Mouse (Mus musculus) hindlimb bud, embryonic 11.5 days (tissue): ENCODE results near the gene Ssbp2.

Experiments
- DNase-seq: peaks from one replicate; pipeline ENCODE4 v3.0.0-alpha.2; 2012; ENCODE audit warnings: low read depth, low spot score; ENCODE audit errors: extremely low spot score

Gene Ssbp2

DNA sequence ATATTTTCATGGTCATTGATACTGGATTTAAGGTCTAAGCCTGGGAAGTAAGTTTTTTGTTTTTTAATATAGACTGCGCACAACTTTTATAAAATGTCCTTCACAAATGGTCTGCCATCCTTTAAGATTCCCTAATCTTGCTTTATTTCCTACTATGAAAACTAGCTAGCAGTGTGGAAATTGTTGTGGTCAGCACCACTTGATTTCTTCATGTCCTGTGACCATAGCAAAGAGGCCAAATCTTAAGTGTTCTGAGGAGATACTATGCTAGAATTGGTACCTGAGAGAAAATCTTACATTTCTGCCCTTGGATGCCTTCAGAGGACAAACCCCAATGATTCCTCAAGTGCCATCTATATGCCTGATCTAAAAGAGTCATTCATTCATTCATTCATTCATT lies 60.9 kb downstream of the Ssbp2 start:
- no peak for DNase-seq

DNA sequence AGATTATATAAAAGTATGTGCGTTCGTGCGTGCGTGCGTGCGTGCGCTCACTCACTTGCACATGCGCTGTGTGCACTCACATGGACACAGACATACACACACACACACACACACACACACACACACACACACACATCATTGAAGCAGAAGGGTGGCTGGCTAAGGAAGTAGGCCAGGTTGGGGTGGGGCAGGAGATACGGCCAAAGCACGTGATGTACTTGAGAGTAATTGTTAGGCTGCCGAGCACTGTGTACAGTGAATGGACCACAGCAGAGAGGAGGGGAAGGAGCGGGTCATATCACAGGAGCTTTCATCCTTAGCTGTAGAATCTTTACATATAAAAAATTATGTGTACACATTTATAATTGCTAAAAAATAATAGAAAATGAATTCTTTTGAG lies 66.0 kb downstream of the Ssbp2 start:
- no peak for DNase-seq

DNA sequence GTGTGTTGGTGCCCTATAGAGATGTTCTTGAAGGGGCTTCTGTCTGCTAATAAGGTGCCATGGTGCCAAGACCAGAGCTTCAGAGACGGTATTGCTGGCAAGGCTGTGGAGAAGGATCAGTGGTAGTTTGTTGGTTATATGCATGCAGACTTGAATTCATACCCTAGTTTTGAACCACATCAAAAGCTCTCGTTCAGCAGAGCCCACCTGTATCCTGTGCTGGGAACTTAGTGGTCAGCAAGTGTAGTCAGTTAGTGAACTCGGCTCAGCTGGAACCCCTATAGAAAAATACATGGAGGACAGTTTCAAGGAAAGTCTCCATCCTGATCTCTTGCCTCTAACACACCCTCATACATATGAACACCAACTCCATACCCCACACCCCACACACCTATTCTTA lies 69.7 kb downstream of the Ssbp2 start:
- DNase-seq: no peak

- no peak for DNase-seq
Measured at GRCm38 (mm10) chr13:91536711-91537110, 76.6 kb downstream of the Ssbp2 start.

DNA sequence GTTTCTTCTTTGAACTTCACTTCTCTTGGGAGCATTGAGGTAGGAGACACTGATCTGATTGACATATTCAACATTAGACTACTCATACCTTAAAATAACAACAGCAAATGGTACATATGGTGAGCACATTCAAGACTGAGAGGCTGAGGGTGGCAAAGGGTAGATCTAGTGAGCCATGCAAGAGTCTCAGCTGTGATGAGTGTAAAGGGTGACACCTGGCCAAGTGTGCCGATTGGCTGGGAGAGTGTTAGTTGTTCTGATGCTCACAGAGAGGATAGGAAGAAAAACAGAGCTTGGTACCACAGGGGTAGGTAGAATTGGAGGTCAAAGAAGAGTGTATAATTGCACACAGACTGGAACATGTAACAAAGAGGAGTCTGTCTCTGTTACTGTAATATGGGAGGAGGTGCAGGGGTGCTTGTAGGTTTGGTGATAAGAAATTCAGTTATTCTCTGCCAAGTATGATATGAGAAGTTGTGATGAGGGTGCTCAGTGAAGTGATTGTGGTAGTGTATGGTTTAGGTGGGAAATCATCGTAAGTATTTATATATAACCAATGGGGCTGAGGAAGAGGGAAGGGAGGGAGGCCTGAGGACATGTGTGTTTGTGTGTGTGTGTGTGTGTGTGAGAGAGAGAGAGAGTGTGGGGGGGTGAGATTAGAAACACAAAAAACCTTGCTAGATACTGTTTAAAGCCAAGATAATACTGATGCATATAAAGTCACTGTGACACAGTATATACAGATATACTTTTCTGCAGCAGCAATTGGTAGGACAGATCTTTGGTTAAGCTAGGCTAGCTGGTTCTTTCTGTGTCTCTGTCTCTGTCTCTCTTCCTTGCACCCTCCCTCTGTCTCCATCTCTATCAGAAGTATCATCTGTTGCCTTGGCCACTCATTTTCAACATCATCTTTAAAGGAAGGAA lies 80.3 kb downstream of the Ssbp2 start:
- no peak for DNase-seq

- DNase-seq: no peak
Measured at GRCm38 (mm10) chr13:91541069-91541429, 81.0 kb downstream of the Ssbp2 start.

DNA sequence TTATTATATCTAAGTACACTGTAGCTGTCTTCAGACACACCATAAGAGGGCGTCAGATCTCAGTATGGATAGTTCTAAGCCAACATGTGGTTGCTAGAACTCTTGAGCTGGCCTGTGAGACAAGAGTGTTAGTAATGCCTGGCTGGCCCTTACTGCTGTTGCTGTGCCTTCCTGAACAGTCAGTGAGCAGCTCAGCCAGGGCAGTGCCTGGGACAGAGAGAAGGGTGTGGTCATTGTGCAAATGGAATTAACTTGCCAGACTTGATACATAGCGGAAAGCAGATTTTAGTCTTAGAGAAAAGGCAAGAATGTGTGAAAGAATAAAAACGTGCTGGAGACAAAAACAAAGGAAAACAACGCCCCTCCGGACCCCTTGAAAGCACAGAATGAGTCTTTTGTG lies 83.5 kb downstream of the Ssbp2 start:
- DNase-seq: no peak

DNA sequence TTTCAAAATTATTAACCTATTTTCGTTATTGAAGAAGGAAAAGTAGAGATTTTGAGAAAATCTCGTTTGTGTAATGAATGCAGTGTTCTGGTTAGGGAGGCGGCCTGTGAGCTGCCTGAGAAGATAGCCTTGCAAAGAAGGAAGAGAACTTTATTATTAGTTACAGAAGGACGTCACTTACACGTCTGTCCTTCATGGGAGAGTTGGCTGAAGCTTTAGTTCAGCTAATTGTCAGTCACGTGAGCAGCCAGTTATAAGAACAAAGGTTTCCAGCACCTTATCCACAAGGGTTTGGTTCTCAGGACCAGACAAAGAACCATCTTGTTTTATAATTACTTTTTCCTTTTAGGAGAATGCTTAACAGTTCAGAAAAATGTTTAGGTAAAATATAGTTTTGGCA lies 104.0 kb downstream of the Ssbp2 start:
- no peak for DNase-seq

- DNase-seq: no peak
Measured at GRCm38 (mm10) chr13:91564755-91565154, 104.7 kb downstream of the Ssbp2 start.

GRCm38 (mm10) chr13:91581504-91581903 lies 121.4 kb downstream of the Ssbp2 start:
- no peak for DNase-seq

- DNase-seq: no peak
Measured at GRCm38 (mm10) chr13:91582212-91582611, 122.1 kb downstream of the Ssbp2 start.

DNA sequence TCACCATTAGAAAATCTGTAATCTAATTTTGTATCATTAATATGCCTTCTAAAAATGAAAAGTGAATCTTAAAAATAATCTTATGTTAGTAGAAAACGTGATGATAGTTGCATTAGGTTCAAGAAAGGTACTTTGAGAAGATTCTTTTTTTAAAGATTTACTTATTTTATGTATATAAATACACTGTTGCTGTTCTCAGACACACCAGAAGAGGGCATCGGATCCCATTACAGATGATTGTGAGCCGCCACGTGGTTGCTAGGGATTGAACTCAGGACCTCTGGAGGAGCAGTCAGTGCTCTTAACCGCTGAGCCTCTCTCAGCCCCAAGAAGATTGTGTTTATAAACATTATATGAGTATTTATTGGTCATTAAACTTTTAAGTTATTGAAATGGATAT lies 126.3 kb downstream of the Ssbp2 start:
- no peak for DNase-seq

GRCm38 (mm10) chr13:91588475-91588874 lies 128.4 kb downstream of the Ssbp2 start:
- no peak for DNase-seq

- DNase-seq: no peak
Measured at GRCm38 (mm10) chr13:91591863-91592262, 131.8 kb downstream of the Ssbp2 start.

DNA sequence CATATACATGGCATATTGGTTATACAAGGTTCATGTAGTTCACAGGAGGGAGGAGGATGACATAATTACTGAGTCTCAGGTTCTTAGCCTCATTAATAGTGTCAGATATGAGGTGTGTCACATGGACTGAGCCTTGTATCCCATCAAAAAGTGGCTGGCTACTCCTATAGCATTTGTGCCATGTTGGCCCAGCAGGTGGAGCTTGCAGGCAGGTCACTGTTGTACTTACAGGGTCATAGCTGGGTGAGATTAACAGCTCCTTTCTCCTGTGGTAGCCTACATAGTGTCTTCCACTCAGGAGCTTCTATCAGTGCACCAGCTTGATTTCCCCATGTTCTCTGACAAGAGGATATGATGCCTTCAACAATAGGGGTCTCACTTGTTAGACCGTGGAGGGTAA lies 135.2 kb downstream of the Ssbp2 start:
- DNase-seq: no peak

GRCm38 (mm10) chr13:91599594-91599993 lies 139.5 kb downstream of the Ssbp2 start:
- no peak for DNase-seq

DNA sequence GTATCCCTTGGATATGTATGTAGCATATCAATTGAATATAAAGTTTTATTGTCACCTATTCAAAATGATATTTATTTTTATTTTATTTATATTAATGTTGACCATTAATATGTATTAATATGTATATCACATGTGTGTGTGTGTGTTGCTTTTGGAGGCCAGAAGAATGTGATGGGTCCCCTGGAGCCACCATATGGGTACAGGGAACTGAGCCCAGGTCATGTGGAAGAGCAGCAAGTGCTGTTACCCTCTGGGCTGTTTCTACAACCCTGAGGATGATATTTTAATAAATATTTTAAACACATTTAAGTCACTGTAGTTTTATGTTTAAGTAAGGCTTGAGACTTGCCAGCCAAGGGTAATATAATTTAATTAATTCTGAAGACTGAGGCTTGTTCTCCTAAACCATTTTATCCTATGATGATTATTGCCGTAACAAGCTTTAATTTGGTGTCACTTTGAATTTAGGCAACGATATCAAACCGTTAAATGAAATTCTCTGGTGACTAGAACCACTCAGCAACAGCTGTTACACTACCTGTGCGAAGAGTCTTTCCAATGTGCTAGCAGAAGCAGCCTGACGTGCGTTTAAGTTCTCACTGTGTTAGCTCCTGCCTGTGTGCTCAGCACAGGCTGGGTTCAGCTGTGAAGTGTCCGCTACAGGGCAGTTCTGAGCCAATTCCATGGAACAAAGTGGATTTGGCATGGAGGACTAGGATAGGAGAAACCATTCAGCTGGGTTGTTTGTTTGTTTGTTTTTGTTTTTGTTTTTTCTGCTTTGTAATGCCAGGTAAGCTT lies 145.2 kb downstream of the Ssbp2 start:
- no peak for DNase-seq

DNA sequence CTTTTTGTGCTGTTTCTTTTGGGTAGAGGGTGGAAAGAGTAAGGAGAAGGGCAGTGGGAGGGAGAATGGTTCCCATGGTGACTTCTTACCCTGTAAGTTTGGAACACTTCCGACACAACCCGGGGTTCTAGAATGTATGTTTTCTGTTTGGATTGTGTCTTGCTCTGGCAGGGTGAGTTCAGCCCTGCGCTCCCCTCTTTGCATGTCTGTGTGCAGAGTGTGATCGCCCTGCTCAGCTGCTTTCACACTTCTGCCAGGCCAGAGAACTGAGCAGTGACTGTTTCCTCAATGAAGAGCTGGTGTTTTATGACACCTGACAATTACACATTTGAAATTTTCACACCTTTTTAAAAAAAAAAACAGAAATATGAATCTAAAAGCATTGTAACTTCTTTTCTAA lies 150.5 kb downstream of the Ssbp2 start:
- no peak for DNase-seq

- DNase-seq: no peak
Measured at GRCm38 (mm10) chr13:91611909-91612308, 151.8 kb downstream of the Ssbp2 start.

DNA sequence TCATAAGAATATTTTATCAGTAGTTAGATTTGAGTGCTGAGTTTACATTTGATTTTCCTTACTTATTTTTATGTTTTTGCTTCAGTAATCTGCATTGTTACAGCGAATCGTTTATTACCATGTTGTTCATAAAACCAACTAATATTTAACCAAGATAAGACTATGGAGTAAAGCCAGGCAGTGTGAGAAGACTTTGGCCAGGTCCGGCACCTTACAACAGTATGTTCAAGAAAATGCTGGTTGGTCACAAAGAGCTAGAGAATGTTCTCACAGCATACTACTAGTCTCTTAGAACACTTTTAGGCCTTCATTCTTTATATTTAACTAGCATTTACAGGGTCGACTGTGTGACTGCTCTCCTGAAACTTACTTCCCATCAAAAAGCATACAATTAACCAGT lies 152.5 kb downstream of the Ssbp2 start:
- no peak for DNase-seq

- no peak for DNase-seq
Measured at GRCm38 (mm10) chr13:91616050-91616449, 156.0 kb downstream of the Ssbp2 start.

DNA sequence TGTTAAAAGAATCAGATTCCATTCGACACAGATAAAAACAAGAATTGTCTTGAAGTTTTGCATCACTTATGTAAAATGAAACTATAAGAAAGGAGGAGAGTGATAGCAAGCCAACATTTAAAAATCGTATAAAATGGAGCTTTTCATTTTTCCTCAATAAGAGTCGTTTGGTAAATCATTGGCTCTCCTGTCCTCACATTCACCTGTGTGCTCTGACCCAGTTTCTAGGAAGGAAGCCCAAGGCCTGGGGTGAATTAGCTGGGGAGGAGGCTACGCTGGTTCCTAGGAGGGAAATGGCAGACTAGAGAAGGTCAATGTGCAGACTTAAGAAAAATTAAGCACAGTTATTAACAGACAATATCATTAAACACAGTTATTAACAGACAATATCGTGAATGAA lies 156.8 kb downstream of the Ssbp2 start:
- DNase-seq: no peak
